Mouse (Mus musculus) limb, embryonic 10.5 days (tissue): ENCODE measurements around the gene Ldlrap1. TPM values are rescaled to one million over a fixed set of nuclear protein-coding genes. Genes with fewer than 3 reads are reported as not detected.

Experiments used
- DNase-seq: peaks from one replicate; pipeline ENCODE4 v3.0.0-alpha.2; 2017; ENCODE audit warnings: low spot score
- H3K27ac ChIP-seq: fragments of 300-500 bp; sonication (generic); 2 replicates; pipeline ENCODE4 v1.5.1; 2016; ENCODE audit warnings: mild to moderate bottlenecking
- H3K27me3 ChIP-seq: fragments of 300-500 bp; sonication (generic); 2 replicates; pipeline ENCODE4 v1.6.1; 2016; ENCODE audit warnings: low read depth, mild to moderate bottlenecking; ENCODE audit not compliant: poor library complexity, severe bottlenecking
- H3K36me3 ChIP-seq: fragments of 300-500 bp; sonication (generic); 2 replicates; pipeline ENCODE4 v1.6.1; 2016; ENCODE audit warnings: mild to moderate bottlenecking, moderate library complexity
- H3K4me1 ChIP-seq: fragments of 300-500 bp; sonication (generic); 2 replicates; pipeline ENCODE4 v1.6.1; 2016
- H3K4me3 ChIP-seq: fragments of 300-500 bp; sonication (generic); 2 replicates; pipeline ENCODE4 v1.5.1; 2016; ENCODE audit warnings: mild to moderate bottlenecking, moderate library complexity
- H3K9me3 ChIP-seq: fragments of 300-500 bp; sonication (generic); replicated peaks from 2 replicates; pipeline ENCODE4 v1.6.1; 2016; ENCODE audit warnings: mild to moderate bottlenecking
- WGBS: fragments of 180-500 bp; shearing (Covaris S2); methylation state at CpG from one replicate; pipeline ENCODE4 v1.1.7; 2016; 5-methylcytosine and 5-hydroxymethylcytosine counted together
- polyA plus RNA-seq: library from polyadenylated mRNA; unstranded; fragments of >200 nt; fragmentation: Nextera tagmentation; extraction: Ambion mirVana; gene quantifications from 2 replicates; pipeline ENCODE4 v1.2.1, GENCODE M21; 2016

Ldlrap1 gene
- polyA plus RNA-seq, 1 experiment from 2014 or later, result 20.4 TPM

- H3K27me3 ChIP-seq, result no peaks in the 10 kb centered on the region
- H3K9me3 ChIP-seq, result no peaks in the 10 kb centered on the region
- WGBS, result 75% methylated on average over 13 of the region's 13 CpGs
- H3K4me1 ChIP-seq, result peaks cover 90% of the 10 kb centered on the region
- no peaks in the 10 kb centered on the region for H3K36me3 ChIP-seq
- H3K27ac ChIP-seq, result peak overlapping the region; percentile 12; the same call in 1 of the 2 replicates
- no peak overlapping the region for H3K4me3 ChIP-seq
- DNase-seq, result no peak
Observed at GRCm38 (mm10) chr4:134754941-134755340, 12.9 kb downstream of the Ldlrap1 start.

DNA sequence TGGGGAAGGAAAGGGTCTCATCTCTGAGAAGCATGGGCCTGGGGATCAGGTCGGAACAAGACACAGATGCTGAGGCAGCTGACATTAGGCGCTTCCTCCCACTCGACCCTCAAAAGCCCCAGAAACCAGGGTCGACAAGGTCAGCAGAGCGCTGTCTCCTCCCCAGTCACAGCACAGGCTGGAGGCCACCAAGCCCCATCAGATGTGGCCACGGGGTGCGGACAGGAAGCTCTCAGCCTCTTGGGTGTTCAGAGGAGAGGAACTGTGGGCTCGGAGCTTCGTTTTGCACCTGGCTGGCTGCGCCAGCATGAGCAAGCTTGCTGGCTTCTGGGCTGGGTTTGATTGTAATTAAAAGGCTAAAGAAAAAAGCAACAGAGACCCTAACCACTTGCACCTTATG is 13.5 kb downstream of the Ldlrap1 start:
- Histone ChIP-seq H3K4me1 (peaks cover 90% of the 10 kb centered on the region), H3K27ac (0 out of 2 replicates have a peak overlapping the region, but pooled peaks have one; percentile 65), H3K27me3 (no peaks in the 10 kb centered on the region), H3K36me3 (peaks cover 5% of the 10 kb centered on the region), H3K4me3 (no peak overlapping the region), H3K9me3 (no peaks in the 10 kb centered on the region)
- WGBS, result 42% methylated on average over 10 of the region's 10 CpGs
- no peak for DNase-seq

GRCm38 (mm10) chr4:134753516-134754261 is 14.1 kb downstream of the Ldlrap1 start:
- Histone ChIP-seq H3K36me3 (peaks cover 11% of the 10 kb centered on the region), H3K4me1 (peaks cover 90% of the 10 kb centered on the region), H3K27me3 (no peaks in the 10 kb centered on the region), H3K9me3 (no peaks in the 10 kb centered on the region), H3K4me3 (peak overlapping the region; percentile 2; the same call in 1 of the 2 replicates), H3K27ac (peak overlapping the region; percentile 65)
- DNase-seq, result no peak
- WGBS, result 53% methylated on average over 17 of the region's 17 CpGs

DNA sequence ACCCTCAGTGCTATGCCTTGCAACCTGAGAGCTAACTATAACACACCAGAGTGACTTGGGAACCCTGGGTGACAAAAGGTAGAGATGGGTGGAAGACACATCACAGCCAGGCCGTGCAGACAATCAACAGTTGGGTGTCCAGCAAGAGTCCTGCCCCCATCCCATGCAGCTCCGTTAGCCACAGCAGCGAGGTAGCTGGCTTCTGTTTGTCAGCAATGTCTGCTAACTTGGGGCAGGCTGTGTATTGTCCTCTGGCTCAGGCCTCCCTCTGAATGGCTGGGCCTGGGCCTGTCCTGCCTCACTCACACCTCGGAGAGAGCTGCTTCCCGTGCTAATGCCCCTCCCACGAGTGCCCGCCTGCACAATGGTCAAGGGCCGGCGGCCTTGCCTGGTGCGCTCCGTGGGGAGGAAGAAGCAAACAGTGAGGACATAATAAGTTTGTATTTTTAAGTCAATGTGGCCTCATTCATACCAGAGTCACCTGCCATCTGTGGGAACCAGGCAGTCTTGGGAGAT is 14.9 kb downstream of the Ldlrap1 start:
- H3K27ac ChIP-seq, result peak overlapping the region; percentile 65
- no peaks in the 10 kb centered on the region for H3K27me3 ChIP-seq
- WGBS, result 50% methylated on average over 11 of the region's 11 CpGs
- H3K4me1 ChIP-seq, result peaks cover 87% of the 10 kb centered on the region
- no peak overlapping the region for H3K4me3 ChIP-seq
- no peaks in the 10 kb centered on the region for H3K9me3 ChIP-seq
- DNase-seq, result peak; percentile 59
- H3K36me3 ChIP-seq, result peaks cover 15% of the 10 kb centered on the region

DNA sequence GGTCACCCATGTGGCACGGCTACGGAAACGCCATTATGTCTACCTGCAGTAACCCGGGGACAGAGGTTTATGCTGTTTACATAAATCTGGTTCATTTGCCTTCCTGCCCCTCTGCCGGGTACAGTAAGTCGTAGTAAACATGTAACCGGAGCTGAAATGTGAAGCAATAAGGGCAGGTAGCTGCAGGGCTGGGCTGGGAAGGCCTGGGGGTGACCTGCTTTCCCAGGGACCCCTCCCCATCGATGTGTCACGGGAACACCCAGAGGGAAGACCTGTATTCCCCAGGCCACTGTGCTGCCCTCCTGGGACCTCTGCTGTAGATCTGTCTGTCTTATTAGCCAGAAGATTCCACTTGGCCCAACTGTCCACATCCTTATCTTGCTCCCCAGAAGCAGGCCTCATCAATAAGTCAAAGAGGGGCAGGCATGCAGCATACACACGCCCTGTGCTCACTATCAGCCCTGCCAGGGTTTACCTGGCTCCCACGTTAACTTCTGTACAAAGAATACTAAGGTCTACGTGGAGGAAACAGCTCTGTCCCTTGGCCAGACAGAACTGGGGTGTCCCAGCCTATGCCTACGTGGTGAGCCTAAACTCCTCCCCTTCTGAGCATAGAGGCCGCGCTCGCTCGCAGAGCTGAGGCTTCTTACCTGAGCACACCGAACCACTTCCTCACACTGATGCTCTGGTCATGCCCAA is 16.0 kb downstream of the Ldlrap1 start:
- 72% methylated on average over 18 of the region's 18 CpGs for WGBS
- no peak overlapping the region for H3K4me3 ChIP-seq
- peak overlapping the region; percentile 65 for H3K27ac ChIP-seq
- H3K9me3 ChIP-seq, result no peaks in the 10 kb centered on the region
- H3K36me3 ChIP-seq, result peaks cover 26% of the 10 kb centered on the region
- no peak for DNase-seq
- H3K27me3 ChIP-seq, result no peaks in the 10 kb centered on the region
- peaks cover 83% of the 10 kb centered on the region for H3K4me1 ChIP-seq

DNA sequence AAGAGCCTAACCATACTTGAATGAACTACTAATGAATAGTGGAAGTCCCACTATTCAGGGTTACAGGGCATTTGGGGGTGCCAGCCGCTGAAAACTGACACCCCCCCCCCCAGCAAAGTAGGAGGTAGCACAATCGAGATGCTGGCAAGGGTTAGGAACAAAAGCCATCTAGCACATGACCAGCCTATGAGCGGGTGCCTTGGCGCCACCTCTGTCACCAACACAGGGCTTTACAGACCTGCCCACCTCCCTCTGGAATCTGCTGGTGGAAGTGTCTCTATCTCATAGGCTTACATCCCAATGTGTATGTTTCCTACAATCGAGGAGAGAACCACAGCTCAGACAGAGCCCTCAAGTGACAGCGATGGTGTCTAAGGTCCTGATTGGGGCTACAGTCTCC is 17.0 kb downstream of the Ldlrap1 start:
- Histone ChIP-seq H3K4me1 (peaks cover 74% of the 10 kb centered on the region), H3K36me3 (peaks cover 36% of the 10 kb centered on the region), H3K9me3 (no peaks in the 10 kb centered on the region), H3K27ac (peak overlapping the region; percentile 37), H3K27me3 (no peaks in the 10 kb centered on the region), H3K4me3 (no peak overlapping the region)
- 86% methylated on average over 6 of the region's 6 CpGs for WGBS
- DNase-seq, result no peak

DNA sequence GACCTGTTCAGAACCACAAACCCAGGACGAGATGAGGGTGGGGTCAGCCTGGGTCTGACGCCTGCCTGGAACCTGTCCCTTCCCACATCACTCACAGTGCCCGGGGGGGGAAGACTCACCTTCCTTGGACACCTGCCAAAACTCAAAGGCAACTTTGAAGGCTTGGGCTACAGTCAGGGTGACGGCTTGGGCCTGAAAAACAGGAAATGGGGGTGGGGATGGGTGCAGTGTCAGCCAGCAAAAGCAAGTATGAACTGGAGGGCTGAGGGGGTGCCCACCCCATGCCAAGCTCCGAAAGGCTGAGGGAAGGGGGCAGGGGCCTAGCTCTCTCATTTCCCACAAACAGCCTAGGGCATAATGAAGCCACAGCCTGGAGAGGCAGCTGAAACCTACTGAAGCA is 17.6 kb downstream of the Ldlrap1 start:
- Histone ChIP-seq H3K36me3 (peaks cover 40% of the 10 kb centered on the region), H3K4me1 (peaks cover 68% of the 10 kb centered on the region), H3K4me3 (no peak overlapping the region), H3K9me3 (no peaks in the 10 kb centered on the region), H3K27ac (peak overlapping the region; percentile 37; the same call in 1 of the 2 replicates), H3K27me3 (no peaks in the 10 kb centered on the region)
- no peak for DNase-seq
- 79% methylated on average over 5 of the region's 5 CpGs for WGBS

DNA sequence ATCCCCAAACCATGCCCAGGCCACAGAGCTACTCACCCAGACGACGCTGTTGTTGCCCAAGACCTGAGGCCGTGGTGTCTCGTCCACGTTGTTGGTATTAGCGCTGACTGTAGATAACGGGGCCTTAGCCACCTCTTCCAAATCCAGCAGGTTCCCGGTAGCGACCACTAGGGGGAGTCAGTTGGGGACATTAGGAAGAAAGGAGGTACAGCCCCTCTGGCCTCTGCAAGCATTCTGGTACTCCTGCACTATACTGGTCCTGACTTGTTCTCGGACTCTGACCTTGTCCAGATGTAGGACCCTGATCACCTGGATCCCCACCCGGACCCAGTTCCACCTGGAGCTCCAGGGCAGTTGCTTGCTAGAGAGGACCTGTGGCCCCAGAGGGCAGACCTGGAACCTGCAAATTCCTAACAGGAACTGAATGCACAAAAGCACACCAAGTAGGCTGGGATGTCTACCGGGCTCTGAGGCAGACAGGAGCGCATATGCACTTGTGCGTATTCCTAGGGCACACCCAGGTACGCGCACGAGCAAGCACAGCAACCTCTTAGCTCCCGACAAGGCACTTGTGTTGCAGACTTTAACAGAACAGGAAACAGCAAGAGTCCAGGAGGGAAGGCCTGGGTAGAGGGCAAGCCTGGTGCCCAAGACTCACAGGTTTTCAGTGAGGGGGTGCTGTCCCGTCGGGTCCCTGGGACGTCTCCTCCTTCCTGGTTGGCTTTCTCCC is 18.4 kb downstream of the Ldlrap1 start:
- Histone ChIP-seq H3K4me1 (peaks cover 61% of the 10 kb centered on the region), H3K9me3 (no peaks in the 10 kb centered on the region), H3K27me3 (no peaks in the 10 kb centered on the region), H3K27ac (peak overlapping the region; percentile 37), H3K4me3 (no peak overlapping the region), H3K36me3 (peaks cover 44% of the 10 kb centered on the region)
- DNase-seq, result no peak
- WGBS, result 70% methylated on average over 21 of the region's 21 CpGs

DNA sequence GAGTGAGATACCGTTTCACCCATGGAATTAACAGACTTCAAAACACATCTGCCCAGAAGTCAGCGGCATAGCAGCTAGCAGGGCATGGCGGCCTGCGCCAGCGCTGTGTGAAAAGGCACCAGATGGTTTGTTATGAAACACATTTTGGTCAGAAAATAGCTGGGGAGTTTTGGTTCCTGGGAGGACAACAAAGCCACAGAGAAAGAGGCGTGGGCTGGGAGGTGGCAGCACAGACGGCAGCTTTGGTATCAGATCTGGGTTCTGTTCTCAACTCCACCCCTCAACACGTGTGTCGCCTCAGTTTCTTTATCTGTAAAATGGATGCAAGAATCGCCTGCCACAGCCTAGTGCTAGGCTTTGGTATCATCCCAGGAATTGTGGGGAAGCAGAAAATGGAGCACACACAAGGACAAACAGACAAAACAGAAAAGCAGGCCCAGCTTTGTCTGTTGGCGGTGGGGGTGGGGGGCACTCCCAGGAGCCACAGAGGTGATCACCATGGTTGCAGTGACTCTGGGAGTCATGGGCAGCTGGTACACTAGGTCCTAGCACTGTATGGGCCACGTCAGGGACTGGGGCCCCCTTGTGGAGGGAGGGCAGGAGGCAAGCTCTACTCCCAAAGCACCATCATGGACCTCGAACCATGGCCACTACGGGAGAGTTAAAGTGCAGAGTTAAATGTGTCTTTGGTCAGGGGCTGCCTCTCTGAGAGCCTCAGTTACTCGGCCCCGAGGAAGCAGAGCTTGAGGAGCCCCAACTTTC is 21.7 kb downstream of the Ldlrap1 start:
- peaks cover 42% of the 10 kb centered on the region for H3K4me1 ChIP-seq
- 91% methylated on average over 16 of the region's 16 CpGs for WGBS
- H3K27ac ChIP-seq, result no peak overlapping the region
- no peak overlapping the region for H3K4me3 ChIP-seq
- DNase-seq, result no peak
- H3K36me3 ChIP-seq, result peaks cover 44% of the 10 kb centered on the region
- H3K27me3 ChIP-seq, result 0 out of 2 replicates have a peak, but pooled peaks cover 8% of the 10 kb centered on the region
- H3K9me3 ChIP-seq, result no peaks in the 10 kb centered on the region

- H3K9me3 ChIP-seq, result no peaks in the 10 kb centered on the region
- H3K27ac ChIP-seq, result no peak overlapping the region
- 0 out of 2 replicates have a peak, but pooled peaks cover 14% of the 10 kb centered on the region for H3K27me3 ChIP-seq
- WGBS, result 81% methylated on average over 16 of the region's 16 CpGs
- peaks cover 22% of the 10 kb centered on the region for H3K4me1 ChIP-seq
- H3K4me3 ChIP-seq, result no peak overlapping the region
- no peak for DNase-seq
- peaks cover 36% of the 10 kb centered on the region for H3K36me3 ChIP-seq
Observed at GRCm38 (mm10) chr4:134743881-134744633, 23.8 kb downstream of the Ldlrap1 start.

- Histone ChIP-seq H3K9me3 (no peaks in the 10 kb centered on the region), H3K4me3 (no peak overlapping the region), H3K4me1 (peaks cover 32% of the 10 kb centered on the region), H3K27ac (no peak overlapping the region), H3K27me3 (peaks cover 35% of the 10 kb centered on the region), H3K36me3 (peaks cover 19% of the 10 kb centered on the region)
- 84% methylated on average over 8 of the region's 8 CpGs for WGBS
- DNase-seq, result no peak
Observed at GRCm38 (mm10) chr4:134741949-134742348, 25.9 kb downstream of the Ldlrap1 start.
